Mouse (Mus musculus): ENCODE results near the gene Gfra1. TPM values are rescaled to one million over a fixed set of nuclear protein-coding genes. Genes with fewer than 3 reads are reported as not detected.

The Gfra1 gene
- polyA plus RNA-seq, 1 experiment from 2014 or later, result 6.3 TPM

DNA sequence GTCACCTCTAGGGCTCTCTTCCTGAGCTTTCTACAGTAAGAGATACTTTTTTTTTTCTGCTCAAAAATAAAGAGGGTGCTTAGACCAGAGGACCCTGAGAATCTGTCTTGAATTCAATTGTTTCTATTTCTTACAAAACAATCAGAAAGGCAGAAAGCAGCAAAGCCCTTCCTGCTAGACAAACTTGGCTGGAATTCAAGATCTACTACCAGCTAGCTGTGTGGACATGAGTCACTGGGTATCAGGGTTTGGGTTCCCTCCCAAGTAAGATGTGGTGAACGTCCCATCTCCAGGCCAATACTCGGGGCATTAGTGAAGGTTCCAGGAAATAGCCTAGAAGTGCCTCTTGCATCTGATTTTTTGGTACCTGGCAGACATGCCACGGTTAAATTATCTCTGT is 18.8 kb downstream of the Gfra1 start:
- H3K27ac ChIP-seq, result no peak overlapping the region; the same call in 1 of the 2 replicates
- no peak overlapping the region for H3K4me3 ChIP-seq
- no peak for DNase-seq (ENCODE audit: extremely low spot score, low spot score)
- no peaks in the 10 kb centered on the region for H3K9me3 ChIP-seq
- H3K4me1 ChIP-seq, result peaks cover 23% of the 10 kb centered on the region
- peaks cover 30% of the 10 kb centered on the region for H3K27me3 ChIP-seq (ENCODE audit: poor library complexity, severe bottlenecking)
- 78% methylated on average over 3 of the region's 3 CpGs for WGBS
- no peaks in the 10 kb centered on the region for H3K36me3 ChIP-seq (replicated peaks)

DNA sequence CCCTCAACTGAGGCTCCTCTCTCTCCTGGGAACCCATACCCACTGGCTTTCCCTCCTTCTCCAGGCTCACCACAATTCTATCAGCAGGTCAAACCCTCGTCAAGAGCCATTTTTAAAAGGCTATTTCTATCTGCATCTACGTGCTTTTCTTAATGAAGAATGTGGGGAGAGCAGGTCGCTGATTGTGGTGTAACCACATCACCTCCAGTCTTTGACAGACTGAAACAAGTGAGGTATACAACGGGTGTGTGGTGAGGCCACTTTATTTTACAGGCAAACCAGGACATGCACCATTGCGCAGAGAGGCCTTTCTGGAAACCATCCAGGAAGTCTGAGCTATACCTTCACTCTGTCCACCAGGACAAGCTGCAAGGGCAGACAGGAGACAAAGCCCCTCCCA is 19.8 kb downstream of the Gfra1 start:
- Histone ChIP-seq H3K4me1 (peaks cover 19% of the 10 kb centered on the region), H3K27me3 (ENCODE audit: poor library complexity, severe bottlenecking) (peaks cover 26% of the 10 kb centered on the region), H3K4me3 (no peak overlapping the region), H3K36me3 (replicated peaks) (no peaks in the 10 kb centered on the region), H3K9me3 (no peaks in the 10 kb centered on the region), H3K27ac (no peak overlapping the region)
- no peak for DNase-seq (ENCODE audit: extremely low spot score, low spot score)
- 89% methylated on average over 5 of the region's 5 CpGs for WGBS

DNA sequence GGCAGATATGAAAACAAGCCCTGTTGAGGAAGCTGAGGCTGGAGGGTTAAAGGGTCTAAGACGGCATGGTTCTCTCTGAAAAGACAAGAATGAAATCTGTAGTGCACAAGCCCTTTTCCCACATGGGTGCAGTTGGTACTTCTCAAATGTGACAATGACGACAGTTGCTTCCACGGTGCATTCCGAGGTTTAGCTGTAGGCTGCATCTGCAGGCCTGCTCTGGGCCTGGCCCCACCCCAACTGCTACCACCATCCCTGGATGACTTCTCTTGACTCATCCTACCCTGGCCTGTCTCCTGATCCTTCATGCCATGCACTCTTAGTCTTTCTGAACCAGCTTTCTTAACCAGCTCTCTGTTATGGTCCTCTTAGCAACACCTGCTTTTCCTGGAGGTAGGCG is 22.9 kb downstream of the Gfra1 start:
- Histone ChIP-seq H3K36me3 (replicated peaks) (no peaks in the 10 kb centered on the region), H3K27ac (no peak overlapping the region), H3K27me3 (ENCODE audit: poor library complexity, severe bottlenecking) (peaks cover 10% of the 10 kb centered on the region; the same call in 1 of the 2 replicates), H3K4me3 (no peak overlapping the region), H3K9me3 (no peaks in the 10 kb centered on the region), H3K4me1 (peaks cover 9% of the 10 kb centered on the region)
- no peak for DNase-seq (ENCODE audit: extremely low spot score, low spot score)
- WGBS, result 89% methylated on average over 5 of the region's 5 CpGs

DNA sequence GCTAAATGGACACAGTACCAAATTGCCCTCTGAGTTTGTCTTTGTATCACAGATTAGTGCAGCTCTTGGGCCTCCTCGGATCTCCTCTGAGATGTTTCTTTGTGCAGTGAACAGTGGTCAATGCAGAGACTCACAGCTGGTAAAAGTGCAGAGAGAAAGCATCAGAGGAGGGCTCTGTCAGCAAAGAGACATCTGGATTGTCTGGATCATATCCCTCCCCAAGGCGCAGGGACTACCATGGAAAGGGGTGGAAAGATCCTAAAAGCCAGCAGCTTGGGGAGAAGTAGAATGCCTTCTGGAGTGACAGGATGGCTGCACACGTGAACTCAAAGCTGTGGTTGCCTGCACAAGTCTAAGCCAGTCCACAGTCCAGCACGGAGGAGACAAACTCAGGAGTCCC is 27.2 kb downstream of the Gfra1 start:
- 84% methylated on average over 4 of the region's 4 CpGs for WGBS
- H3K36me3 ChIP-seq (replicated peaks), result no peaks in the 10 kb centered on the region
- H3K4me3 ChIP-seq, result no peak overlapping the region
- no peak overlapping the region for H3K27ac ChIP-seq
- no peak for DNase-seq (ENCODE audit: extremely low spot score, low spot score)
- H3K9me3 ChIP-seq, result no peaks in the 10 kb centered on the region
- H3K27me3 ChIP-seq (ENCODE audit: poor library complexity, severe bottlenecking), result no peaks in the 10 kb centered on the region
- no peaks in the 10 kb centered on the region for H3K4me1 ChIP-seq

DNA sequence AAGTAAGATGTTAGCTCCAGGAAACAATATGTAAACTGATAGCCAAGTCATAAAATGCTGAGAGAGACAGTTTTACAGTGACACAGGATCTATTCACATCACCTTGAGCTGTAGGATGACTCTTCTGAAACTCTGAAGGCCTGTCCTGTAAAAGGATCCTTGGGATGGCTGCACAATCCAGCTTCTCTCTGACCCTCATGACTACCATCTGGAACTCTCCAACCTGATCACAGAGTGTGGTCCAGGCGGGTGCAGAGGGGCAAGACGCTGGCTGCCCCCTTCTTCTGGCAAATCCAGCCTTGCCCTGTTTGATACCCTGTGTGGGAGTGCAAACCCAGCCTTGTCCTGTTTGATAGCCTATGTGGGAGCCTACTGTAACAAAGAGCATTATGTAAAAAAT is 28.4 kb downstream of the Gfra1 start:
- H3K4me1 ChIP-seq, result no peaks in the 10 kb centered on the region
- no peak for DNase-seq (ENCODE audit: extremely low spot score, low spot score)

DNA sequence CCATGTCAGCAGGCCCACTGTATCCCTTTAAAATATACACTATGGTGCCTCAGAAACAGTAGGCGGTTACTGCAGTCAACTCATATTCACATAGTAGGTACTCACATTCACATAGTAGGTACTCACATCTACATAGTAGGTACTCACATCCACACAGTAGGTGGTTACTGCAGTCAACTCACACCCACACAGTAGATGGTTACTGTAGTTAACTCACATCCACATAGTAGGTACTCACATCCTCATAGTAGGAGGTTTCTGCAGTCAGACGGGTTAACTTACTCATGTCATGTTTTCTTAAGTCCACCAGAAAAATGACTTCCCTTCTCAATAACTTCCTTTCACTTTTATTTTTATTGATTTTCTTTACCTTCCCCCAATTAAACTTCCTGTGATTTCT is 30.8 kb downstream of the Gfra1 start:
- Histone ChIP-seq H3K9me3 (no peaks in the 10 kb centered on the region), H3K4me1 (peaks cover 5% of the 10 kb centered on the region; the same call in 1 of the 2 replicates), H3K27me3 (ENCODE audit: poor library complexity, severe bottlenecking) (no peaks in the 10 kb centered on the region), H3K27ac (no peak overlapping the region), H3K4me3 (no peak overlapping the region), H3K36me3 (replicated peaks) (no peaks in the 10 kb centered on the region)
- WGBS, result 94% methylated on average over 2 of the region's 2 CpGs
- DNase-seq (ENCODE audit: extremely low spot score, low spot score), result no peak

More for the DNA sequence above, 28.4 kb downstream of the Gfra1 start:
- Histone ChIP-seq H3K27me3 (ENCODE audit: poor library complexity, severe bottlenecking) (no peaks in the 10 kb centered on the region), H3K36me3 (replicated peaks) (no peaks in the 10 kb centered on the region), H3K27ac (no peak overlapping the region), H3K4me3 (no peak overlapping the region), H3K9me3 (no peaks in the 10 kb centered on the region)
- 88% methylated on average over 2 of the region's 2 CpGs for WGBS

DNA sequence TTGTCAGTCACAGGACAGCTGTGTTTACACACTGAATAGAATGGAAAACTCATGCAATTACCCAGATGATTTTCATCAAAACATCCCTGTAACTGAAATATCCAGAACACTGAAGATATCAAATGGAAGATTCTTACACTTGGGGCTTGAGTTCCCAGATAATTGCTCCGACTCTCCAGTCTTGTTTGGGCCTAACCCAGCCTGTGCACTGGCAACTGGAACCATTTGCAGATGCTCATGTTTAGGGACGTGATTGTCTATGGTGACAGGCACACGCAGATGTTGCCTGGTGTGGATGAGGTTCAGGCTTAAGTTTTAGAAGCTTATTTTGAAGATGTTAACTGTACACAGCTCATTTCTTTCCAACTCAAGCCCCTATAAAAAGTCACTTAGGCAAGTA is 31.5 kb downstream of the Gfra1 start:
- Histone ChIP-seq H3K27me3 (ENCODE audit: poor library complexity, severe bottlenecking) (no peaks in the 10 kb centered on the region), H3K36me3 (replicated peaks) (no peaks in the 10 kb centered on the region), H3K27ac (no peak overlapping the region), H3K9me3 (no peaks in the 10 kb centered on the region), H3K4me3 (no peak overlapping the region), H3K4me1 (peaks cover 13% of the 10 kb centered on the region; the same call in 1 of the 2 replicates)
- DNase-seq (ENCODE audit: extremely low spot score, low spot score), result no peak
- 86% methylated on average over 3 of the region's 3 CpGs for WGBS

DNA sequence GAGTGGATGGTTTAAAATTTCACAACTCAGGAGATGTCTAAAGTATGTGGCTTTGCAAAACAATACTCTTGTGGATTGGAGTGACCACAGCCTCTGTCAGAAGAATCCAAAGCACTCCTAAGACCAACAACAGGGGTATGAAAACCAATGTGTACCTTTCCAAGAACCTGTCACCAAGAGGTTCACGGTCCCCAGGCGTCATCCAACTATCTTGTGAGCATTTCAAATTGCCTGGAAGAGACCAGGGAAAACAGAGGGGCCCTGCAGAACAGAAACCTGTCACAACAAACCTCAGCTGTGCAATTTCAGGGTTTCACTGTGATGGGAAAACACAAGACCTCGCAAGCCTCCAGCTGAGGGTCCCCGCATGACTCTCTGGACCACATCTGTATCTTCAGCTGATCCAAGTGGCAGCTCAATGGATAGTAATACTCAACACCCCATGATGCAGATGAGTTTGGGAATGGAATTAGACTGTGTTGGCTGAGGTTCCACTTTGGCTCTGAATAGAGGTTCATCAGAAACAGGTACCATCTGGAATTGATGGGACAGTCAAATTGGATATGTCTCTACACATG is 32.7 kb downstream of the Gfra1 start:
- 92% methylated on average over 4 of the region's 4 CpGs for WGBS
- DNase-seq (ENCODE audit: extremely low spot score, low spot score), result no peak
- peaks cover 13% of the 10 kb centered on the region; the same call in 1 of the 2 replicates for H3K4me1 ChIP-seq
- no peak overlapping the region for H3K27ac ChIP-seq
- H3K36me3 ChIP-seq (replicated peaks), result no peaks in the 10 kb centered on the region
- no peaks in the 10 kb centered on the region for H3K27me3 ChIP-seq (ENCODE audit: poor library complexity, severe bottlenecking)
- no peak overlapping the region for H3K4me3 ChIP-seq
- H3K9me3 ChIP-seq, result no peaks in the 10 kb centered on the region

DNA sequence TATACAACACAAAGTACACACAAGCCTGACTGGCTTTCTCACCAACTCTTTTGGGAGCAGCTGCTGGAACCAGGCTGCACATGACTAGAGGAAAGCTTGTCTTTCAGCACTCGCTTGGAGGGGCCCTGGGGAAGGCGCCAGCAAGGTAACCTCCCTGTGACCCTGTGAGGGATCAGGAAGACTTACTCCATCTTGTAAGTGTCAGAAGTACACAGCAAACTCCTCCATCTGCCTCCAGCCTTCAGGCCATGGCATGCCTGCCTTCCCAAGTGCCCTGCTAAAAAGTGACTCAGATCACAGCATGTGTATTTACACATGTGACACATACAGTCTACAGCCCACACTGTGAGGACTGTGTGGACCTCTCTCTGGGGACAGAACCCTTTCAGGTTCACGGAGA is 36.0 kb downstream of the Gfra1 start:
- no peaks in the 10 kb centered on the region for H3K9me3 ChIP-seq
- H3K4me3 ChIP-seq, result no peak overlapping the region
- H3K27me3 ChIP-seq (ENCODE audit: poor library complexity, severe bottlenecking), result no peaks in the 10 kb centered on the region
- H3K4me1 ChIP-seq, result peaks cover 13% of the 10 kb centered on the region; the same call in 1 of the 2 replicates
- 79% methylated on average over 3 of the region's 3 CpGs for WGBS
- no peak for DNase-seq (ENCODE audit: extremely low spot score, low spot score)
- H3K36me3 ChIP-seq (replicated peaks), result no peaks in the 10 kb centered on the region
- H3K27ac ChIP-seq, result no peak overlapping the region

DNA sequence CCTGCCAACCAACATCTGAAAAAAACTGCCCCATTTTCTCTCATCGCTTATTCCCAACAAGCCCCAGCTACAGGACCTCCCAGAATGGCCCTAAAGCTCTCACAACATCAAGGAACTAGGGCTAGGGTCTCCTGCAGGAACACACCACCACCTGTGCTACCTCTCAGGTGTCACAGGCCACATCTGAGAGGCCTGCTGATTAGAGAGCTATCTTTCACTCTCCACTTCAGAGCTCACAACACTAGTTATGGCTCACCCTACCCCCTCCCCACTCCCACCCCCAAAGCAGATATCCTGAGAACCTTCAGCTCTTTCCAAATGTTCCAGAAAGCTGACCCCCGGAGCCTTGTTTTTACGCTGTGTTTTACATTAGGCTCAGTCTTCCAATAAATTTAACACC is 36.4 kb downstream of the Gfra1 start:
- WGBS, result 89% methylated on average over 3 of the region's 3 CpGs
- Histone ChIP-seq H3K9me3 (no peaks in the 10 kb centered on the region), H3K4me3 (no peak overlapping the region), H3K4me1 (peaks cover 13% of the 10 kb centered on the region; the same call in 1 of the 2 replicates), H3K27ac (no peak overlapping the region), H3K27me3 (ENCODE audit: poor library complexity, severe bottlenecking) (no peaks in the 10 kb centered on the region), H3K36me3 (replicated peaks) (no peaks in the 10 kb centered on the region)
- DNase-seq (ENCODE audit: extremely low spot score, low spot score), result no peak

DNA sequence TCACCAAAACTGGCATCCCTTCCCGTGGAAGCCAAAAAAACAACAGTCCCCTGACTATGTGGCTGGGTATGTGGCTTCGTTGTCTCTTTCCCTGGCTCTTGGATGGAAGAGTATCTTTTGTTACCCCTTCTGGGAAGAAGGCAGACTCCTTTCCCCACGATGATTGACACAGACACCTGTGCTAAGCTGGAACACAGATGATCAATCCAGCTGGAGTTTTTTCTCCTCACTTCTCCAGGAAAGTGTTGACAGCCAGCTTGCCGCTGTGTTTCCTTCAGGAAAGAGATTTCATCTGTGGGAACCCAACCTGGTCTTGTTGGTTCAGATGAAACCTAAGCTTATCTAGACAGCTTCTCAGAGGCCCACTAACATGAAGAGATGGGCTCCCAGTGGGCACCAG is 40.5 kb downstream of the Gfra1 start:
- Histone ChIP-seq H3K9me3 (no peaks in the 10 kb centered on the region), H3K4me1 (peaks cover 9% of the 10 kb centered on the region; the same call in 1 of the 2 replicates), H3K27me3 (ENCODE audit: poor library complexity, severe bottlenecking) (no peaks in the 10 kb centered on the region), H3K27ac (no peak overlapping the region), H3K36me3 (replicated peaks) (no peaks in the 10 kb centered on the region), H3K4me3 (no peak overlapping the region)
- WGBS, result 85% methylated on average over 4 of the region's 4 CpGs
- DNase-seq (ENCODE audit: extremely low spot score, low spot score), result no peak

DNA sequence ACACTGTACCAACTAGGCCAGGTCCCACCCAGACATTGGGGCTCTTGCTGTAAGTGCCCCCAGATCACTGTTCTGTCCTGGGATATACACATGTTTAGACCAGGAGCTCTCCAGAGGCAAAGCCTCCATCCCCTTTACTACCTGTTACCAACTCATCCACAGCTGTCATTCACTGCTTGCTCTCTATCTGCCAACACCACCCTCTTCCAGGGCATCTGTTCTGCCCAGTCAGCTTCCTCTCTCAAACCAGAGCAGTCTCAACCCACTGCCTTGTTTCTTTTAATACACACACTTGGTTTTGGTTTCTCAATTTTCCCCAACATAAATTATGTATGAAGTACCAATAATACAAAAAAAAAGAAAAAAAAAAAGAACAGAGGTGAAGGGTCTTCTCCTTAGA is 41.0 kb downstream of the Gfra1 start:
- Histone ChIP-seq H3K36me3 (replicated peaks) (no peaks in the 10 kb centered on the region), H3K4me3 (no peak overlapping the region), H3K4me1 (peaks cover 6% of the 10 kb centered on the region; the same call in 1 of the 2 replicates), H3K9me3 (peaks cover 3% of the 10 kb centered on the region; the same call in 1 of the 2 replicates), H3K27me3 (ENCODE audit: poor library complexity, severe bottlenecking) (no peaks in the 10 kb centered on the region), H3K27ac (no peak overlapping the region)
- DNase-seq (ENCODE audit: extremely low spot score, low spot score), result no peak

DNA sequence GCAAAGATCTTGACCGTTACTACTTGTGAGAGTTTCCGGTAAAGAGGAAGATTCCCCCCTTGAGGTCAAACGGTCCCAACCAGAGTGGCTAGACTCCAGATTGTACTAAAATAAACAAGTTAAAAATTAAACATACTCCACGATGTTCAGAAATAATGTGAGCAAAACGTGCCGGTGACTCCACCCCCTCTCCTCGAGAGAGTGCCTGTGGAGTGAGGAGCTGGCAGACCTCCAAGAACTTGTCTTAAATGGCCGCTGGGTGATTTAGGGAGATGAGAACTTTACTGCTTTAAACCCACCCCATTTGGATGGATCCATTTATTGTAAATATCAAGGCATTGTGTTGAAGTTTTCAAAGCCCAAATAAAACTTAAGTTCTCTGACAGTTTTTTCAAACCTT is 42.4 kb downstream of the Gfra1 start:
- no peaks in the 10 kb centered on the region for H3K27me3 ChIP-seq (ENCODE audit: poor library complexity, severe bottlenecking)
- no peak overlapping the region for H3K27ac ChIP-seq
- 80% methylated on average over 8 of the region's 8 CpGs for WGBS
- no peaks in the 10 kb centered on the region for H3K4me1 ChIP-seq
- no peaks in the 10 kb centered on the region for H3K36me3 ChIP-seq (replicated peaks)
- H3K9me3 ChIP-seq, result peaks cover 6% of the 10 kb centered on the region; the same call in 1 of the 2 replicates
- H3K4me3 ChIP-seq, result no peak overlapping the region
- no peak for DNase-seq (ENCODE audit: extremely low spot score, low spot score)

DNA sequence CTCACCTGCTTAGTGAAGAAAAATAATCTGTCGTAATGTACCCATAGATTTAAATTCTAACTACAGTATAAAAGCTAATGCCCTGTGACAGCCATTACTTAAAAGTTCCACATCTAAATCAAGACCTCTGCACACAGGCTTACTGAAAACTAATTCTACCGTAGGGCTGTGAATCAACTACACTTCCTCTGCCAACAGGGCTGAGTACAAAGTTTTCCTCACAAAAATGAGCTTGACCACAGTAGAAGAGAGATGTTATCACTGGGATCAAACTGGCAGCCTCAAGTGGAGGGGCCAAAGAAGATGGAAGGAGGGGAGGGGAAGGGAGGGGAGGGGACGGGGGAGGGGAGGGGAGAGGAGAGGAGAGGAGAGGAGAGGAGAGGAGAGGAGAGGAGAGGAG is 42.9 kb downstream of the Gfra1 start:
- Histone ChIP-seq H3K9me3 (peaks cover 6% of the 10 kb centered on the region; the same call in 1 of the 2 replicates), H3K27me3 (ENCODE audit: poor library complexity, severe bottlenecking) (no peaks in the 10 kb centered on the region), H3K4me1 (no peaks in the 10 kb centered on the region), H3K36me3 (replicated peaks) (no peaks in the 10 kb centered on the region), H3K4me3 (no peak overlapping the region), H3K27ac (no peak overlapping the region)
- DNase-seq (ENCODE audit: extremely low spot score, low spot score), result no peak
- 87% methylated on average over 2 of the region's 3 CpGs for WGBS
